Mouse (Mus musculus) spleen, adult 2 months (tissue): Measurements from ENCODE around the gene Zfp110. TPM values are rescaled to one million over a fixed set of nuclear protein-coding genes. Genes with fewer than 3 reads are reported as not detected.
"Not testable (repeated sequence)": the region's sequence is repeated elsewhere in the genome, so short reads cannot be mapped to it uniquely, and the experiment has no call there.

Experiments used
- DNase-seq, 2 experiments: peaks; one replicate each; pipeline versions ENCODE4 v3.0.0 to v3.0.0-alpha.2; 2012 to 2021; ENCODE audit warnings: low spot score in 2 of 2, low read depth in 1 of 2
- H3K27ac ChIP-seq: fragments of 200-500 bp; 2 replicates; pipeline ENCODE4 v1.5.1; 2012; ENCODE audit warnings: low read length, inconsistent platforms; ENCODE audit not compliant: insufficient read depth
- H3K27me3 ChIP-seq: fragments of 200-500 bp; 2 replicates; pipeline ENCODE4 v1.6.1; 2012; ENCODE audit warnings: mild to moderate bottlenecking, moderate library complexity, low read length, inconsistent platforms; ENCODE audit not compliant: control insufficient read depth, insufficient read depth
- H3K36me3 ChIP-seq: fragments of 200-500 bp; 2 replicates; pipeline ENCODE4 v1.6.1; 2012; ENCODE audit warnings: mild to moderate bottlenecking, low read length, inconsistent platforms; ENCODE audit not compliant: control insufficient read depth, insufficient read depth
- H3K4me1 ChIP-seq: fragments of 200-500 bp; 2 replicates; pipeline ENCODE4 v1.6.1; 2011; ENCODE audit warnings: inconsistent platforms; ENCODE audit not compliant: control insufficient read depth, insufficient read depth, insufficient read length
- H3K4me3 ChIP-seq: fragments of 200-500 bp; 2 replicates; pipeline ENCODE4 v1.5.1; 2011; ENCODE audit warnings: mild to moderate bottlenecking, inconsistent platforms; ENCODE audit not compliant: insufficient read depth, insufficient read length; ENCODE audit errors: extremely low read depth
- CTCF ChIP-seq: fragments of 200-500 bp; IDR thresholded peaks from 2 replicates; pipeline ENCODE4 v1.5.1; 2011; ENCODE audit warnings: mild to moderate bottlenecking, inconsistent platforms; ENCODE audit not compliant: insufficient read depth, insufficient read length, insufficient replicate concordance; ENCODE audit errors: extremely low read depth
- POLR2A ChIP-seq: fragments of 200-500 bp; IDR thresholded peaks from 2 replicates; pipeline ENCODE4 v1.6.1; 2011; ENCODE audit warnings: low read depth, low read length, inconsistent platforms
- WGBS: fragments of 180-500 bp; shearing (Covaris S2); methylation state at CpG from one replicate; pipeline ENCODE4 v1.1.7; 2018; 5-methylcytosine and 5-hydroxymethylcytosine counted together
- polyA plus RNA-seq: library from polyadenylated mRNA; depleted of rRNA; stranded (reverse); fragments of >200 nt; gene quantifications from 2 replicates; pipeline ENCODE4 v1.2.3, GENCODE M21; 2012; rRNA removed

Gene Zfp110
- 9.5 and 12.4 TPM in 2 replicates for polyA plus RNA-seq

- WGBS: 1% methylated on average over 47 of the region's 47 CpGs
- Histone ChIP-seq H3K27me3 (no peaks in the 10 kb centered on the region), H3K27ac (peak within 1 kb of the TSS; percentile 89), H3K36me3 (peaks cover 20% of the 10 kb centered on the region), H3K4me1 (peaks cover 4% of the 10 kb centered on the region; the same call in 1 of the 2 replicates), H3K4me3 (peak within 1 kb of the TSS; percentile 79)
- TF ChIP-seq CTCF (no peak), POLR2A (peak; percentile 79)
- DNase-seq: peak; percentile 84 to 90
Measured at GRCm38 (mm10) chr7:12834162-12835120, at the start of gene Zfp110. TSS of gene Zfp110 (plus strand) at chr7:12834761.

DNA sequence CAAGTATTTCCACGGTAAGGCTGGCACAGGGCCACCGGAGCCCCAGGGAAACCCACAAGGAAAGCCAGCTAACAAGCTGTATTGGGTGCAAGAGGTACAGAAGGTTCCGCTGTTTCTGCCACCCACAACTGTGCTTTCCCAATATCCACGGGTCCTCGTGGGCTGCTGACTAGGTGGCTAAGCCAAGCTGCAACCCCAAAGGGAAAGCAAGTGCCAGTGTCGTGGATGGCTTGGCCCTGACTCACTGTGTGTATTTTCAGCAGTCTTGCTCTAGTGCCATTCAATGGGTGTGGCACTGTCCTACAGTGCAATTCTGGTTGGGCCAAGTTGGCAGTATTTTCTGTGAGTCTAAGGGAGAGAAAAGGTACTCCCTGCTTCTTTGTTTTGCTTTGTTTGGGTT, 47.2 kb upstream of the Zfp110 start:
- Histone ChIP-seq H3K27me3 (no peaks in the 10 kb centered on the region), H3K36me3 (no peaks in the 10 kb centered on the region), H3K27ac (no peak overlapping the region), H3K4me3 (no peak overlapping the region), H3K4me1 (no peaks in the 10 kb centered on the region)
- TF ChIP-seq POLR2A (no peak), CTCF (no peak)
- 74% methylated on average over 6 of the region's 6 CpGs for WGBS
- no peak for DNase-seq

GRCm38 (mm10) chr7:12788025-12788424, 46.5 kb upstream of the Zfp110 start:
- no peak for TF ChIP-seq CTCF
- H3K36me3 ChIP-seq: no peaks in the 10 kb centered on the region
- WGBS: 47% methylated on average over 5 of the region's 5 CpGs
- no peak overlapping the region for H3K27ac ChIP-seq
- H3K4me1 ChIP-seq: no peaks in the 10 kb centered on the region
- no peaks in the 10 kb centered on the region for H3K27me3 ChIP-seq
- DNase-seq: no peak
- H3K4me3 ChIP-seq: no peak overlapping the region

DNA sequence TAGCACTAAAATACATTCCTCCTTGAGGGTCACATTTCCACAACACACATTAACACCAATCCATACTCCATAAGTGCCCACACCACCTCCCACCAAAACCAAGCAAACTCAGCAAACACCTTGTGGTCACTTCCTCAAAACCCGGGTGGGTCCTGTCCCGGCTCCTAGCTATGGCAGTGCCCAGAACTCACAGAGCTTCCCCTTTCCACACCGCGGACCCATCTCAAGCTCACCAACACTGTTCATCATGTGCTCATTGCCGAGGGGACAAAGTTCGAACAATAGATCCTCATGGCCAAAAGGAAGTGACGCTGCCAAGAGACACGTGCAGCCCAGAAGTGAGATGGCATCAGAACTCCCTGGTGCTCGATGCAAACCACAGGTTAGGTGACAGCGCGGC, 41.9 kb upstream of the Zfp110 start:
- not testable (repeated sequence) for H3K27ac ChIP-seq, H3K36me3 ChIP-seq, H3K4me1 ChIP-seq, DNase-seq, H3K27me3 ChIP-seq, H3K4me3 ChIP-seq
- WGBS: 49% methylated on average over 11 of the region's 11 CpGs

GRCm38 (mm10) chr7:12797971-12798370, 36.6 kb upstream of the Zfp110 start:
- no peak overlapping the region for H3K27ac ChIP-seq
- TF ChIP-seq CTCF (no peak), POLR2A (no peak)
- no peak overlapping the region for H3K4me3 ChIP-seq
- no peak for DNase-seq
- peaks cover under 1% of the 10 kb centered on the region; the same call in 1 of the 2 replicates for H3K4me1 ChIP-seq
- WGBS: 83% methylated on average over 2 of the region's 2 CpGs
- no peaks in the 10 kb centered on the region for H3K27me3 ChIP-seq
- H3K36me3 ChIP-seq: no peaks in the 10 kb centered on the region; the same call in 1 of the 2 replicates

DNA sequence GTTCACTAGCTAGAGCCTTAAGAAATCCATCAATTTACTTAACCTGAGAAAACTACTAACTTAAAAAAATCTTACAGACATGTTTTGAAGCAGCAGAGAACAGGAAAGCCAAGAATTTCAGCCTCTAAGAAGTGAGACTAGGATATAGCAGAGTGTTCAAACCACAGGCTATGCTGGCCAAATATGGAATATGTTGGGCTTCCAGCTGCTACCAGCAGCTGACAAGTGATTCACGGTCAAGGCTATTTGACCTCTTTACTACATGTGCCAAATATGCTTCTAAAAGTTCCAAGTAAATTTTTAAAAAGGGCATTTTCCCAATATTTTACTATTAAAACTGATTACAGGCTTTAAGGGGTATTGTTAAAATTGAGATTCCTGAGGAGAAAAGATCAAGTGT, 35.0 kb upstream of the Zfp110 start:
- DNase-seq: no peak
- H3K4me1 ChIP-seq: peaks cover 6% of the 10 kb centered on the region; the same call in 1 of the 2 replicates
- no peak overlapping the region for H3K27ac ChIP-seq
- TF ChIP-seq CTCF (no peak), POLR2A (no peak)
- no peaks in the 10 kb centered on the region; the same call in 1 of the 2 replicates for H3K36me3 ChIP-seq
- no peak overlapping the region for H3K4me3 ChIP-seq
- H3K27me3 ChIP-seq: no peaks in the 10 kb centered on the region
- 88% methylated on average over 1 of the region's 1 CpGs for WGBS
